ENCODE assay signal across 9 mouse cellular contexts in genomic region chr12:79507141-79507681, GRCm38 (mm10).
DNase-seq lines count a peak whose midpoint lies in the region; ATAC-seq and TF ChIP-seq lines count a peak whose summit lies in the region.
"Had no signal": no experiment of that assay in that cellular context is flagged by ENCODE, and none has a peak within 500 bp of the region (broad histone marks: within the 10 kb centered on the region; RNA-seq: fewer than 3 reads in every experiment).

No protein-coding gene starts in this region.

- no peak for ATAC-seq in heart, embryonic 15.5 days (replicated peaks; ENCODE audit: insufficient number of reproducible peaks, insufficient read depth, low FRiP score, low read depth)
- ATAC-seq in erythroblast, adult 5-6 weeks (replicated peaks; ENCODE audit: low FRiP score, poor library complexity, severe bottlenecking) = no peak

- H3K4me2 ChIP-seq in heart, embryonic 15.5 days = no peak overlapping the region

- no peaks in the 10 kb centered on the region for H3K36me3 ChIP-seq in heart, embryonic 15.5 days

- intact Hi-C loops in heart, postnatal 10 days (cut with DNase I) = no loop called here

- no peaks in the 10 kb centered on the region for H3K9me3 ChIP-seq in heart, embryonic 15.5 days (replicated peaks)
- H3K9me3 ChIP-seq: G1E had no signal

- peak overlapping the region; percentile 33; the same call in 1 of the 2 replicates for H3K27ac ChIP-seq in heart, embryonic 15.5 days

- no peak for DNase-seq in heart, adult 8-10 months (ENCODE audit: low spot score)
- DNase-seq in brain, embryonic 14.5 days (ENCODE audit: low read depth) = peak; percentile 95
- peak; percentile 26 to 29 for DNase-seq in heart, postnatal 10 days
- DNase-seq in layer of hippocampus, adult 8-10 months (ENCODE audit: low spot score in 2 of 2) = peak; percentile 19 to 54
- DNase-seq in neural tube, embryonic 10.5 days (ENCODE audit: extremely low spot score, low spot score) = peak; percentile 30
- DNase-seq in thymus, postnatal 25 days = no peak

- no peak for TF ChIP-seq CTCF in brain, embryonic 14.5 days (IDR thresholded peaks at IDR 0.05; ENCODE audit: borderline replicate concordance, extremely low read depth, insufficient read depth, insufficient read length)

- TF ChIP-seq POLR2A in brain, embryonic 14.5 days (IDR thresholded peaks at IDR 0.05; ENCODE audit: borderline replicate concordance, extremely low read depth, insufficient read depth, insufficient read length, poor library complexity, severe bottlenecking) = no peak

- 45% methylated on average over 8 of the region's 8 CpGs for WGBS in heart, embryonic 15.5 days

- peaks cover 39% of the 10 kb centered on the region for H3K4me1 ChIP-seq in heart, embryonic 15.5 days (replicated peaks)

- no peaks in the 10 kb centered on the region for H3K27me3 ChIP-seq in heart, embryonic 15.5 days

- no peak overlapping the region for H3K9ac ChIP-seq in heart, embryonic 15.5 days

- H3K4me3 ChIP-seq in heart, embryonic 15.5 days = no peak overlapping the region

Comparison
In these comparisons a context has a peak if more than half of its experiments do, and no peak if none do; other contexts are left out.
1. DNase-seq: peak in brain, embryonic 14.5 days (single experiment), heart, postnatal 10 days (2 of 2), layer of hippocampus, adult 8-10 months (2 of 2) and neural tube, embryonic 10.5 days (single experiment); none in heart, adult 8-10 months (single experiment) and thymus, postnatal 25 days (single experiment).